Mouse (Mus musculus) frontal cortex, adult 2 months (tissue): ENCODE measurements around the gene Blm. TPM values are rescaled to one million over a fixed set of nuclear protein-coding genes. Genes with fewer than 3 reads are reported as not detected.
A peak's percentile ranks its signal among the peaks of the same experiment; 100 is the strongest.

ENCODE experiments used
- DNase-seq, 2 experiments: peaks; one replicate each; pipeline ENCODE4 v3.0.0; 2022; ENCODE audit warnings: low spot score in 1 of 2; ENCODE audit errors: extremely low spot score in 1 of 2
- polyA plus RNA-seq: library from polyadenylated mRNA; depleted of rRNA; stranded (reverse); fragments of >200 nt; gene quantifications from 2 replicates; pipeline ENCODE4 v1.2.3, GENCODE M21; 2012

Blm gene
- polyA plus RNA-seq, 1 experiment: 4.8 TPM

- no peak for DNase-seq
These were observed 67.6 kb downstream of the Blm start for GRCm38 (mm10) chr7:80467334-80467733.

GRCm38 (mm10) chr7:80464831-80465230, 70.1 kb downstream of the Blm start:
- DNase-seq: no peak

GRCm38 (mm10) chr7:80461891-80462290, 73.0 kb downstream of the Blm start:
- no peak for DNase-seq

- DNase-seq: no peak
These were observed 74.0 kb downstream of the Blm start for GRCm38 (mm10) chr7:80460892-80461291.

GRCm38 (mm10) chr7:80460199-80460598, 74.7 kb downstream of the Blm start:
- DNase-seq: no peak

- no peak for DNase-seq
These were observed 77.0 kb downstream of the Blm start for GRCm38 (mm10) chr7:80457831-80458343.

GRCm38 (mm10) chr7:80457241-80457640, 77.7 kb downstream of the Blm start:
- peak in 1 of 2 experiments; percentile 11 for DNase-seq

GRCm38 (mm10) chr7:80456327-80456726, 78.6 kb downstream of the Blm start:
- no peak for DNase-seq

GRCm38 (mm10) chr7:80455505-80456160, 79.3 kb downstream of the Blm start:
- DNase-seq: no peak

- DNase-seq: no peak
These were observed 80.1 kb downstream of the Blm start for GRCm38 (mm10) chr7:80454786-80455185.

GRCm38 (mm10) chr7:80453997-80454396, 80.9 kb downstream of the Blm start:
- DNase-seq: no peak

GRCm38 (mm10) chr7:80453121-80453520, 81.8 kb downstream of the Blm start:
- DNase-seq: no peak

GRCm38 (mm10) chr7:80452241-80452640, 82.7 kb downstream of the Blm start:
- DNase-seq: no peak

GRCm38 (mm10) chr7:80451550-80452232, 83.2 kb downstream of the Blm start:
- no peak for DNase-seq

GRCm38 (mm10) chr7:80450354-80450753, 84.6 kb downstream of the Blm start:
- no peak for DNase-seq

- no peak for DNase-seq
These were observed 85.3 kb downstream of the Blm start for GRCm38 (mm10) chr7:80449620-80450091.

- no peak for DNase-seq
These were observed 87.6 kb downstream of the Blm start for GRCm38 (mm10) chr7:80447336-80447735.

GRCm38 (mm10) chr7:80446221-80446878, 88.6 kb downstream of the Blm start:
- no peak for DNase-seq

- no peak for DNase-seq
These were observed 89.4 kb downstream of the Blm start for GRCm38 (mm10) chr7:80445492-80445891.

GRCm38 (mm10) chr7:80444401-80445249, 90.3 kb downstream of the Blm start:
- no peak for DNase-seq
